9 mouse cellular contexts compared by ENCODE assay signal in the genomic region with DNA sequence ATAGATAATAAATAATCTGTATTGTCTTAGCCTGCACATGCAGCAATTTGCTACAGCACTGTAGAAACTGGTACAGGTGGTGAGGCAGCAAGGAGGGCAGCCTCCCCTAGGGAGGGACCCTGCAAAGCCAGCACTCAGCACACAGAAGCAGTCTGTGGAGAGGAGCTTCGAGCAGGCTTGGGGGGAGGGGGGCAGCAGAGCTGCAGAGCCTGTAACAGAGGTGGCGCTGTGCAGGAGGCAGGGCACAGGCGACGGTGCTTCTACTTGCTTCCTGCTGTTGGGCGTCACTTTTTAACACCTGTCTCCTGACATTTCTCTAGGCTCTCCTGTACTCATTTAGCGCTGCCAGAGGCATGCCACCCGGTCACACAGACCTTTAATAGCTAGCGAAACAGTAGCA.
A peak's percentile ranks its signal among the peaks of the same experiment; 100 is the strongest.
DNase-seq lines count a peak whose midpoint lies in the region; ATAC-seq lines count a peak whose summit lies in the region.
"Had no signal": no experiment of that assay in that cellular context is flagged by ENCODE, and none has a peak within 500 bp of the region (broad histone marks: within the 10 kb centered on the region; RNA-seq: fewer than 3 reads in every experiment).

No protein-coding gene starts in this region.

- WGBS in limb, embryonic 10.5 days: 3% methylated on average over 8 of the region's 8 CpGs

- no peaks in the 10 kb centered on the region for H3K36me3 ChIP-seq in limb, embryonic 10.5 days

- DNase-seq in frontal cortex, postnatal 36 days (ENCODE audit: low spot score in 2 of 2): no peak
- peak; percentile 15 to 51 for DNase-seq in urinary bladder, postnatal 4 days (ENCODE audit: low spot score in 2 of 2)
- DNase-seq in urinary bladder, postnatal 36 days (ENCODE audit: low spot score in 2 of 2): no peak
- peak; percentile 60 for DNase-seq in limb, embryonic 10.5 days (ENCODE audit: low spot score)
- peak; percentile 10 to 24 for DNase-seq in natural killer cell, adult 2 months (ENCODE audit: low spot score in 2 of 2)
- no peak for DNase-seq in cerebellum, adult 11 months

- H3K9me3 ChIP-seq in limb, embryonic 10.5 days (replicated peaks): no peaks in the 10 kb centered on the region

- no peak overlapping the region for H3K27ac ChIP-seq in limb, embryonic 10.5 days

- peaks cover 10% of the 10 kb centered on the region for H3K4me1 ChIP-seq in limb, embryonic 10.5 days

- H3K27me3 ChIP-seq in limb, embryonic 10.5 days (ENCODE audit: low read depth, poor library complexity, severe bottlenecking): peaks cover 13% of the 10 kb centered on the region
- H3K27me3 ChIP-seq: CH12.LX had no signal

- ATAC-seq in frontal cortex, adult (ENCODE audit: low TSS enrichment): peak; percentile 44
- ATAC-seq in activated CD4-positive, CD25-positive, alpha-beta regulatory T cell, adult 4 months: no peak

- peak overlapping the region; percentile 35 for H3K4me3 ChIP-seq in limb, embryonic 10.5 days

Comparison
In these comparisons a context has a peak if more than half of its experiments do, and no peak if none do; other contexts are left out.
1. DNase-seq: peak in urinary bladder, postnatal 4 days (2 of 2), limb, embryonic 10.5 days (single experiment) and natural killer cell, adult 2 months (2 of 2); none in frontal cortex, postnatal 36 days (0 of 2), urinary bladder, postnatal 36 days (0 of 2) and cerebellum, adult 11 months (single experiment).